Mouse (Mus musculus) layer of hippocampus, postnatal 14 days (tissue): Measurements from ENCODE around the gene Serpine1. TPM values are rescaled to one million over a fixed set of nuclear protein-coding genes. Genes with fewer than 3 reads are reported as not detected.

Experiments
- DNase-seq, 2 experiments: peaks; one replicate each; pipeline ENCODE4 v3.0.0; 2021 to 2022; ENCODE audit warnings: low spot score in 2 of 2, mixed read lengths in 1 of 2
- total RNA-seq, 2 experiments: library from RNA; stranded (reverse); gene quantifications; 2 replicates each; pipeline ENCODE4 v1.2.3; 2021

Gene Serpine1
- total RNA-seq, 2 experiments from 2014 or later, result 0.91 to 1.3 TPM

- peak in 1 of 2 experiments; percentile 19 for DNase-seq
These were observed 43.4 kb downstream of the Serpine1 start for GRCm38 (mm10) chr5:137028561-137029272.

DNA sequence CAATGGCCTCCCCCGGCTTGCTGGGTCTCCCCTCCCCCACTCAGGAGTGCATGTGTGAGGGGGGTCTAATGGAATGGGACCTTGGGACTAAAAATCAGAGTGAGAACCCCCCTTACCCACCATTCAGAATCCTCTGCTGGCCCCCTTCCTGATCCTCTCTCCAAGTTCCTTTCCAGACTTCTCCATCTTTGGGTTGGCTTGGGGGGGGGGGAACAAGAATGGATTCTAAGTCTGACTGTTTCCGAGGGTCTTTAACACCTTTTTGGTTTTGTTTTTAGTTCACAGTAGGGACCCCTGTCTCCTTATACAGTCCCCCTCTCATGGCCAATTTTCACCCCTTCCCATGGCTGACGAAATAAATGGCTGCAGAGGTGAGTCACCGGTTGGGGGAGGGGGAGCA is 46.0 kb downstream of the Serpine1 start, which contains the start of gene Vgf:
Gene Vgf (plus strand): TSS at position 301 of the 400 bp plus-strand sequence.
- DNase-seq, result no peak

- DNase-seq, result peak; percentile 79 to 83
These were observed 46.9 kb downstream of the Serpine1 start for GRCm38 (mm10) chr5:137025132-137025531.

DNA sequence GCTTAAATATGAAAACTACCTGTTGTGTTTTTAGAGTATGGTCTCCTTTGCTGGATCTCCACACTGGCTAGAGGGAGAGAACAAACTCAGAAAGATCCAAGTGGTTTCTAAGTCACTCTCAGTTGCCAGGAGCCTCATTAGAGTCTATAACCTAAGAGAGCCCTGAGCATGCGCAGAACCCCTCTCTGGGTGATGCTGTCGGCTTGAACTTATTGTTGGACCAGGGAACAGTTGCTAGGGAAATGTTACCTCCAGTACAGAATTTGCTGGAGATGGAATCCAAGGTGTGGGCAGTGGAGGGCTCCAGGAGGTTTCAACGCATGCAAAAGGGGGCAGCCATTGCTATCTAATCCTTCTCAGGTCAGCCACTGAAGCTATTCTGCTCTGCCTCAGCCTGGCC is 47.8 kb downstream of the Serpine1 start:
- DNase-seq, result no peak

- DNase-seq, result no peak
These were observed 56.2 kb downstream of the Serpine1 start for GRCm38 (mm10) chr5:137015913-137016312.

GRCm38 (mm10) chr5:137012401-137012950 is 59.6 kb downstream of the Serpine1 start:
- no peak for DNase-seq

Other genes starting within 250 kb of the Serpine1 start
- gene Col26a1, start 189.1 kb downstream of the Serpine1 start, total RNA-seq, result 10 to 100 TPM; 12.0 to 13.8 TPM
- gene Ift22, start 164.1 kb downstream of the Serpine1 start, total RNA-seq, result 10 to 100 TPM; 78.3 to 99.5 TPM
- gene Fis1, start 119.0 kb downstream of the Serpine1 start, total RNA-seq, result 100 to 1,000 TPM; 207 to 216 TPM
- under 1 TPM in 1 of 2 experiments, not detected in 1; 0.28 TPM for gene Cldn15, start 105.7 kb downstream of the Serpine1 start, total RNA-seq
- 10 to 100 TPM; 40.9 to 42.2 TPM for gene Plod3, start 85.2 kb downstream of the Serpine1 start, total RNA-seq
- gene Znhit1, start 84.2 kb downstream of the Serpine1 start, total RNA-seq, result 10 to 100 TPM; 71.4 to 76.1 TPM
- 100 to 1,000 TPM; 285 to 318 TPM for gene Vgf, start 45.9 kb downstream of the Serpine1 start, total RNA-seq
- gene Ap1s1, start 26.1 kb downstream of the Serpine1 start, total RNA-seq, result 100 to 1,000 TPM; 231 to 235 TPM
- gene Trim56, start 43.9 kb upstream of the Serpine1 start, total RNA-seq, result 1 to 10 TPM; 5.2 to 5.9 TPM
- gene Muc3, start 77.1 kb upstream of the Serpine1 start, total RNA-seq, result not detected
- gene Muc3a, start 140.1 kb upstream of the Serpine1 start, total RNA-seq, result 1 to 10 TPM; 4.5 to 5.7 TPM
- gene Ache, start 215.3 kb upstream of the Serpine1 start, total RNA-seq, result 100 to 1,000 TPM in 1 of 2 experiments, 10 to 100 TPM in 1; 85.6 to 100 TPM
- gene Ufsp1, start 222.4 kb upstream of the Serpine1 start, total RNA-seq, result 10 to 100 TPM; 18.0 to 19.9 TPM
- 100 to 1,000 TPM; 189 to 217 TPM for gene Srrt, start 235.4 kb upstream of the Serpine1 start, total RNA-seq
- 1 to 10 TPM; 4.6 to 6.0 TPM for gene Trip6, start 242.1 kb upstream of the Serpine1 start, total RNA-seq